Mouse (Mus musculus) heart, adult 18-20 months (tissue): Measurements from ENCODE around the gene Glt8d1. TPM values are rescaled to one million over a fixed set of nuclear protein-coding genes. Genes with fewer than 3 reads are reported as not detected.

Source experiments
- DNase-seq, 2 experiments: peaks; one replicate each; pipeline ENCODE4 v3.0.0; 2021 to 2022; ENCODE audit warnings: mixed read lengths in 1 of 2
- long read RNA-seq, 2 experiments: library from polyadenylated mRNA; stranded (forward); transcript quantifications; one replicate each; pipeline ENCODE4 v2.0.0; 2021
- total RNA-seq, 2 experiments: library from RNA; stranded (reverse); gene quantifications; 2 replicates each; pipeline ENCODE4 v1.2.3; 2021

The Glt8d1 gene
- total RNA-seq: 10 to 100 TPM; 19.8 to 22.5 TPM
- long read RNA-seq, experiment 1, transcript Glt8d1-201 (10 exons, 2,018 nt): major isoform, 7 of 25 reads
- long read RNA-seq, experiment 1, partial matches to known transcripts: 1 of 25 reads
- long read RNA-seq, experiment 1, other reads (novel, unspliced or antisense): 14 of 25 reads
- long read RNA-seq, experiment 2, transcript Glt8d1-201 (10 exons, 2,018 nt): major isoform, 5 of 20 reads
- long read RNA-seq, experiment 2, partial matches to known transcripts: 0 of 20 reads
- long read RNA-seq, experiment 2, other reads (novel, unspliced or antisense): 11 of 20 reads

- DNase-seq: peak; percentile 90 to 94
These were observed at the start of gene Glt8d1, which contains the start of gene Spcs1 for GRCm38 (mm10) chr14:31001307-31002205. Glt8d1 (plus strand) TSS chr14:31001400. Spcs1 (minus strand) TSS chr14:31001672.

GRCm38 (mm10) chr14:30958517-30958916, 42.7 kb upstream of the Glt8d1 start:
- DNase-seq: no peak

- no peak for DNase-seq
These were observed 42.2 kb upstream of the Glt8d1 start for GRCm38 (mm10) chr14:30959031-30959430.

- no peak for DNase-seq
These were observed 40.8 kb upstream of the Glt8d1 start for GRCm38 (mm10) chr14:30960366-30960765.

GRCm38 (mm10) chr14:30974204-30974603, 27.0 kb upstream of the Glt8d1 start:
- DNase-seq: peak; percentile 13 to 49

GRCm38 (mm10) chr14:30976222-30976621, 25.0 kb upstream of the Glt8d1 start:
- DNase-seq: no peak

- DNase-seq: no peak
These were observed 4.8 kb upstream of the Glt8d1 start for GRCm38 (mm10) chr14:30996417-30996816.

GRCm38 (mm10) chr14:31000356-31000755, 844 bp upstream of the Glt8d1 start:
- DNase-seq: no peak

- DNase-seq: no peak
These were observed 339 bp upstream of the Glt8d1 start for GRCm38 (mm10) chr14:31000816-31001306.

GRCm38 (mm10) chr14:31004527-31004926, 3.3 kb downstream of the Glt8d1 start:
- no peak for DNase-seq

- no peak for DNase-seq
These were observed 5.6 kb downstream of the Glt8d1 start for GRCm38 (mm10) chr14:31006779-31007178.

GRCm38 (mm10) chr14:31011588-31011987, 10.4 kb downstream of the Glt8d1 start:
- DNase-seq: no peak

GRCm38 (mm10) chr14:31013928-31014327, 12.7 kb downstream of the Glt8d1 start:
- no peak for DNase-seq

- no peak for DNase-seq
These were observed 14.9 kb downstream of the Glt8d1 start for GRCm38 (mm10) chr14:31016063-31016462.

- DNase-seq: no peak
These were observed 16.7 kb downstream of the Glt8d1 start for GRCm38 (mm10) chr14:31017854-31018253.

- DNase-seq: peak; percentile 96 to 98
These were observed 17.7 kb downstream of the Glt8d1 start, which contains the start of the genes Pbrm1 and Gnl3 for GRCm38 (mm10) chr14:31018860-31019291. Pbrm1 (plus strand) TSS chr14:31019138. Gnl3 (minus strand) TSS chr14:31019152.

- peak; percentile 80 to 85 for DNase-seq
These were observed 18.4 kb downstream of the Glt8d1 start for GRCm38 (mm10) chr14:31019331-31020205.

- DNase-seq: no peak
These were observed 21.4 kb downstream of the Glt8d1 start for GRCm38 (mm10) chr14:31022579-31022978.

GRCm38 (mm10) chr14:31025785-31026184, 24.6 kb downstream of the Glt8d1 start:
- no peak for DNase-seq

- DNase-seq: no peak
These were observed 44.1 kb downstream of the Glt8d1 start for GRCm38 (mm10) chr14:31045296-31045695.

GRCm38 (mm10) chr14:31045817-31046216, 44.6 kb downstream of the Glt8d1 start:
- no peak for DNase-seq
